ENCODE assay signal across 8 mouse cellular contexts in the genomic region with DNA sequence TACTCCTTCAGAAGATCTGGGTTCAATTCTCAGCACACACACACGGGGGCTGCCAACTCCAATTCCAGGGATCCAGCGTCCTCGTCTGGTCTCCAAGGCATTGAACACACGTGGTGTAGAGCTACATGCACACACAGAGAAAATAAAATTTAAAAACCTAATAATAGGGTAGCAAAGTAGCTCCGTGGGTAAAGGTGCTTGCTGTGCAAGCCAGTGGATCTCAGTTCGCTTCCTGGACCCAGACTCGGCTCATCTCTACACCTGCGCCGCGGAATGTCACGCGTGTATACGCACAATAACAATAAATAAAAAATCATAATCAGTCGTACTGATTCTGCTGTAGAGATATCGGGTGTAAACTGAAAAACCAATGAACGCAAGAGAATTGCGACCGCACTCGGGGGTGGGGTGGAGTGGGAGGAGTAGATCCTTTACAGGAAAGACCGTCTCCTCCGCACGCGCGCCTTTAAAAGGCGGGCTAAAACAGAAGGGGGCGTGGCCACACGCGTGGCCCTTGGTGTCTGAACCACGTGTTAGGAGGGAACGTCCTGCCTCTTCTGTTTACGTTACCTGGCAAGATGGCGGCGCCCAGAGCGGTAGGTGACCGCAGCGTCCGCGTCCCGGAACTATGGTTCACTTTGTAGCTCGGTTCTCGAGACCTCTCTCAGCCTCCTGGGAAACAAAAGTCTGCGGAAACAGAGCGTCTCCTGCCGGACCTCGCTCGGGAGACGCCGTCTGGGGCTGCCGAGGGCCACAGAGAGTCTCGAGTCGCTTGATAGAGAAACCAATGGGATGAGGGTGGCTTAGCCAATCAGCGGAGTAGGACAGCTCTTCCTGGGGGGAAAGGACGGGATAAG. TPM values are rescaled to one million over a fixed set of nuclear protein-coding genes. Genes with fewer than 3 reads are reported as not detected.
A peak's percentile ranks its signal among the peaks of the same experiment; 100 is the strongest.
DNase-seq lines count a peak whose midpoint lies in the region; ATAC-seq and TF ChIP-seq lines count a peak whose summit lies in the region.

Gene Dmac2 (plus strand): TSS at position 550 of the 857 bp plus-strand sequence.

- peak; percentile 82 for ATAC-seq in Patski
- peak; percentile 95 for ATAC-seq in hindbrain, embryonic 13.5 days (ENCODE audit: low FRiP score)

- peaks cover 32% of the 10 kb centered on the region for H3K36me3 ChIP-seq in hindbrain, embryonic 13.5 days

- H3K27me3 ChIP-seq in Patski = no peaks in the 10 kb centered on the region
- peaks cover 6% of the 10 kb centered on the region; the same call in 1 of the 2 replicates for H3K27me3 ChIP-seq in hindbrain, embryonic 13.5 days

- POLR2A ChIA-PET in Patski (lab: Charles Lee) = no interaction called here

- 2% methylated on average over 53 of the region's 53 CpGs for WGBS in hindbrain, embryonic 13.5 days

- CTCF ChIA-PET in Patski (lab: Charles Lee) = no interaction called here

- H3K4me3 ChIP-seq in hindbrain, embryonic 13.5 days = peak within 1 kb of the TSS; percentile 62

- H3K9me3 ChIP-seq in hindbrain, embryonic 13.5 days = no peaks in the 10 kb centered on the region

- H3K4me1 ChIP-seq in hindbrain, embryonic 13.5 days (replicated peaks) = peaks cover 7% of the 10 kb centered on the region

- peak within 1 kb of the TSS; percentile 59 for H3K4me2 ChIP-seq in hindbrain, embryonic 13.5 days

- in situ Hi-C loops in Patski (cut with MboI; ENCODE audit: low pct_unique_long_range_greater_than_20kb) = no loop called here

- peak within 1 kb of the TSS; percentile 60 for H3K27ac ChIP-seq in hindbrain, embryonic 13.5 days

- peak; percentile 42 for DNase-seq in Patski (ENCODE audit: low read depth, low spot score)
- peak; percentile 97 for DNase-seq in cerebellum, postnatal 14 days
- DNase-seq in frontal cortex, postnatal 14 days (ENCODE audit: low spot score in 2 of 2) = peak; percentile 89 to 92
- DNase-seq in layer of hippocampus, postnatal 25 days (ENCODE audit: extremely low spot score in 1 of 2, low spot score in 1 of 2) = peak; percentile 82 to 86
- DNase-seq in lung, postnatal 25 days (ENCODE audit: low spot score) = peak; percentile 95
- peak; percentile 91 for DNase-seq in retina, embryonic 14.5 days (ENCODE audit: low spot score)
- DNase-seq in thymus, postnatal 4 days = peak; percentile 96

- no peak for TF ChIP-seq CTCF in Patski (IDR thresholded peaks at IDR 0.05)

- peak within 1 kb of the TSS; percentile 65 for H3K9ac ChIP-seq in hindbrain, embryonic 13.5 days

RNA-seq across cellular contexts. Expression of gene Dmac2, which starts in this region (rescaled TPM):
- polyA plus RNA-seq in Patski (2021) = 43.3 TPM
- polyA plus RNA-seq in hindbrain, embryonic 13.5 days (2015; fragmentation: Nextera tagmentation; extraction: Ambion mirVana) = 35.8 and 42.6 TPM in 2 replicates
- 10 to 100 TPM; 48.7 to 54.5 TPM for total RNA-seq in layer of hippocampus, postnatal 25 days (2021)

Comparison
In these comparisons a context has a peak if more than half of its experiments do, and no peak if none do; other contexts are left out.
1. Peak in every context shown above with its lines: DNase-seq, ATAC-seq, H3K4me3 ChIP-seq and H3K27ac ChIP-seq.
2. DNase-seq: peak in every context shown above with its lines; median percentile 97 in cerebellum, postnatal 14 days; 96 in thymus, postnatal 4 days; 95 in lung, postnatal 25 days; 91 in retina, embryonic 14.5 days; 90 in frontal cortex, postnatal 14 days; 84 in layer of hippocampus, postnatal 25 days; 42 in Patski.